In the genomic region with DNA sequence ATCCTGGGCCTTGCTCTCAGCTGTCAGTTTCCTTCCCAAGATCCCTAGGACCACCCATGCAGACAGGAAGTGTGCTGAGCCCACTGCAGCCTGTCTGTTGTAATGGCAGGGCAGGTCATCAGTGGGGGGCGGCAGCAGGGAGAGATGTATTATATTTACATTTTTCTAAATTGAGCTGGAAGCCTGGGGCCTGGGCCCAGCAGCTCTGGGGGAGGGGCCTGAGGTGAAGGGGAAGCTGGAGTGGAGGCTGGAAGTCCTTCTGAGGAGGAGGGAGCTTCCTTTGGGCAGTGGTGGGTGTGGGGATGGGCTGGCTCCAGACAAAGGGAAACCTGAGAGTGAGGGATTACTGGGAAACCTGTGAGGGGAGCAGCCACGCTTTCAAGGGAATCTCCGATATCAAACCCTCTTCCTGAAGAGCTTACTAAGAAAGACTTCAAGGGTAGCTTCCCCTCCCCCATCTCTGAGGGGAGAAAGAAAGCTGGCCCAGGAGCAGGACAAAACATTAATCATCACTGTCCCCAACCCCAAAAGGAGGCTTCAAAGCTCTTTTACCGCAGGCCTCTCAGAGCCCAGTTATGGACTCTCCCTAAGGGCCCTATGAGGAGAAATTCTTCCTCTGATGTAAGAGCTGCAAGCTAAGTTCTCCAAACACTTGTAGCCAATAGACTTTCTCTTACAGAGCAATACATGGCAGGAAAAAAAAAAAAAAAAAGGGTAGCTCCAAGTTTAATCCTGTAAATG, we compare ENCODE assay signal across 9 mouse cellular contexts.
DNase-seq lines count a peak whose midpoint lies in the region; ATAC-seq lines count a peak whose summit lies in the region.
"Had no signal": no experiment of that assay in that cellular context is flagged by ENCODE, and none has a peak within 500 bp of the region (broad histone marks: within the 10 kb centered on the region; RNA-seq: fewer than 3 reads in every experiment).

No protein-coding gene starts in this region.

- H3K4me1 ChIP-seq in neural tube, embryonic 15.5 days, result no peaks in the 10 kb centered on the region

- no peak overlapping the region for H3K4me2 ChIP-seq in neural tube, embryonic 15.5 days

- intact Hi-C loops in heart, postnatal 36 days (cut with DNase I), result no loop called here

- DNase-seq in heart, adult 11 months, result peak; percentile 90
- DNase-seq in heart, postnatal 36 days, result no peak
- peak; percentile 76 for DNase-seq in neural tube, embryonic 10.5 days (ENCODE audit: extremely low spot score, low spot score)
- peak; percentile 20 to 44 for DNase-seq in kidney, postnatal 25 days
- peak; percentile 80 for DNase-seq in yolk sac, embryonic 10.5 days (ENCODE audit: low spot score)
- DNase-seq in thymus, postnatal 25 days, result no peak

- H3K9ac ChIP-seq in neural tube, embryonic 15.5 days (replicated peaks), result no peak overlapping the region

- no peaks in the 10 kb centered on the region for H3K9me3 ChIP-seq in neural tube, embryonic 15.5 days (replicated peaks)

- WGBS in neural tube, embryonic 15.5 days, result 24% methylated on average over 4 of the region's 4 CpGs

- H3K4me3 ChIP-seq in neural tube, embryonic 15.5 days (replicated peaks), result no peak overlapping the region
- H3K4me3 ChIP-seq: myocyte had no signal

- no peaks in the 10 kb centered on the region for H3K36me3 ChIP-seq in neural tube, embryonic 15.5 days

- ATAC-seq in neural tube, embryonic 15.5 days (ENCODE audit: low FRiP score), result no peak
- ATAC-seq in activated CD4-positive, CD25-positive, alpha-beta regulatory T cell, adult 4 months, result no peak

- H3K27me3 ChIP-seq in neural tube, embryonic 15.5 days (replicated peaks), result no peaks in the 10 kb centered on the region

- no peak overlapping the region for H3K27ac ChIP-seq in neural tube, embryonic 15.5 days (replicated peaks)

Comparison
In these comparisons a context has a peak if more than half of its experiments do, and no peak if none do; other contexts are left out.
1. DNase-seq: peak in heart, adult 11 months (single experiment), neural tube, embryonic 10.5 days (single experiment), kidney, postnatal 25 days (2 of 2) and yolk sac, embryonic 10.5 days (single experiment); none in heart, postnatal 36 days (0 of 2) and thymus, postnatal 25 days (single experiment).